Mouse (Mus musculus): ENCODE measurements around the gene Prpf40a.
A peak's percentile ranks its signal among the peaks of the same experiment; 100 is the strongest.

DNA sequence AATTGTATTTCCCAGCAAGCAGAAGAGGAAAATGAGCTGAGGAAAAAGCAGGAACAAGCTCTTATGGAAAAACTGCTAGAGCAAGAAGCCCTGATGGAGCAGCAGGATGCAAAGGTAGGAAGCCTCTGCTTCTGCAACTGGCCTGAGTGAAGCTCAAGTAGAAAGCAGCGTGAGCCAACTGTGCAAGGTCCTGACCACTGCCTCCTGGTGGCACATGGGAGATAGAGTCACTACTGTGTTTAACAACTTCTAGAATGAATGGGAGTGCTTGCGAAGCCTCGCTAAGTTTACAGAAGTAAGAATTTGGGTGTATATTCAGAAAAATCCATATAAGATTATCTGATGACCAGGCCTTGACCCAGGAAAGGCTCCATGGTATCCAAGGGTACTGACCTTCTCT lies 65.1 kb downstream of the Prpf40a start:
- no peak for TF ChIP-seq POLR2A (IDR thresholded peaks at IDR 0.05; ENCODE audit: borderline replicate concordance, insufficient read depth, low read length)
- TF ChIP-seq CTCF (IDR thresholded peaks at IDR 0.05; ENCODE audit: borderline replicate concordance, insufficient read depth, low read depth, low read length): peak; percentile 23; the same call in 1 of the 2 replicates

Data from cerebellum, adult 2 months (tissue).